Mouse (Mus musculus) ovary, postnatal 10 days (tissue): ENCODE data around the gene Angpt4.

Experiments
- DNase-seq: peaks from one replicate; pipeline ENCODE4 v3.0.0; 2022; ENCODE audit warnings: low spot score

Gene Angpt4

DNA sequence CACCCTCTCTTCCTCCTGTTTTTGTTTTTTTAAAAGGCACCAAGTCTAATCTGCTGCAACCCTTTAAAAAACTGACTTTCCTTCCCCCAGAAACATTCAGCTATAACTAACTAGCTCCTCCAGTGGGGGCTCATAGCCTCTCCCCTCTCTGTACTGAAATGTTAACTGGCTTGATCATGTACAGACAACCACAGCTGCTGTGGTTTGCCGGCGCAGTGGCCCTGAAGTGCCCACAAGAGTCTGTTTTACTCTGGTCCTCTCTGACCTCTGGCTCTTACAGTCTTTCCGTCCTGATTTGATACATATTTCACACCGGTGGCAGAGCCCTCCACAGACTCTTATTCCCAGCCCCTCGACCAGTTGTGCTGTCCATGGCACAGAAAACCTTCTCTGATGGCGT, 70.3 kb downstream of the Angpt4 start:
- DNase-seq, result no peak

GRCm38 (mm10) chr2:151982476-151982875, 71.5 kb downstream of the Angpt4 start:
- DNase-seq, result no peak

GRCm38 (mm10) chr2:151984019-151984418, 73.0 kb downstream of the Angpt4 start:
- DNase-seq, result no peak

- no peak for DNase-seq
Observed at GRCm38 (mm10) chr2:151985426-151986172, 74.6 kb downstream of the Angpt4 start.

GRCm38 (mm10) chr2:151986958-151987357, 75.9 kb downstream of the Angpt4 start:
- DNase-seq, result no peak

GRCm38 (mm10) chr2:151988978-151989377, 78.0 kb downstream of the Angpt4 start:
- no peak for DNase-seq

DNA sequence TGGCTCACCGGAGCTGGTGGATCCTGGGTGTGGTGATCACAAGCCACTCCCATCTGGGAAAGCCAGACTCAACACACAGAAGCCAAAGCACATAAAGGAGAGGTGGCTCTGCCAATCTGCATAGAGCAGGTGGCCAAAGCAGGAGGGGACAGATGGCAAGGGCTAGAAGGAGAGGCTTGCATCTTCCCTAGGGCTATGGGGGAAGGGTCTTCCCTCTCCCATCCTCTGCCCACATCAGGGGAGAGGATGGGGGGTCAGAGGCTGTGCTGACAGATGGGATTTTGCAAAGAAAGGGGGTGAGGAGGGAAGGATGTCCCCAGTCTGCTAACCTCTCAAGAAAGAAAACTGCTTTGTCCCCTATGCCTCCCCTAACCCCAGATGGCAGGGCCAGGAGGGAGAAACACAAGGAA, 80.0 kb downstream of the Angpt4 start:
- no peak for DNase-seq

DNA sequence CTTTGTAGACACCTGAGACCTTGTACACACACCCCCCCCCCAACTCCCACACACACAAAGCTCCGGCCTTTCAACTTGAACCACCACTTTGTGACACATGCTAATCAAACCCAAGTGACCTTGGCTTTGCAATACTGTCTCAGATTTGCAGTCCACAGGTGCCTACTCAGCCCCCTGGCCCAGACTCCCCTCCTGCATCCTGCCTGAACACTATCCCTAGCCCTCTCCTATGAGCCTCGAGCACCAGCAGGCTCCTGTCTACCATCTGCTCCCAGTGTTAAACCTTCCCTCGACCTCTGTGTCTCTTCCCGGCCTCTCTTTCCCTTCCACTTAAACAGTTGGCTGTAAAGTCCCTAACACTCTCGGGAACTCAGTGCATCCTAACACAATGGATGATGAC, 80.4 kb downstream of the Angpt4 start:
- DNase-seq, result no peak

GRCm38 (mm10) chr2:151994350-151995122, 83.5 kb downstream of the Angpt4 start:
- DNase-seq, result peak; percentile 53
